Mouse (Mus musculus): Measurements from ENCODE around the gene Rtp2.

The Rtp2 gene

DNA sequence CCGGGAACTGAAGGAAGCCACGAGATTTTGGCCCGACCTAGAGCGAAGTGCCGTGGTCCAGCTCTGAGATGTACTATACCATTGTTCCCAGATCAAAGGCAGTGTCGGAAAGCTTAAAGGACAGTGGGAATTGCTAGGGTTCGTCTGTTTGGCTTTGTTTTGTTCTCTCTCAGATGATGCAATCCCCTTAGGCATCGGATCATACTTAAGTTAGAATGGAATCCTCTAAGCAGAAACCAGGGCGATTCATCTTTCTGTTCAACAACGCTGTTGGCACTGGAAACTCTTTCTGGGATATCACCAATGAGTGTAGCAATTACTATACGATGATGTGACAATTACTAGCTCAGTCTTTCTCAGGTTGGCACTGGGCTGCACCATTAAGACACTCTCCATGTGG, at the start of gene Rtp2:
Gene Rtp2 (minus strand): TSS at position 101 of the 400 bp plus-strand sequence.
- peak; percentile 10 for DNase-seq (ENCODE audit: low read depth, low spot score)

DNA sequence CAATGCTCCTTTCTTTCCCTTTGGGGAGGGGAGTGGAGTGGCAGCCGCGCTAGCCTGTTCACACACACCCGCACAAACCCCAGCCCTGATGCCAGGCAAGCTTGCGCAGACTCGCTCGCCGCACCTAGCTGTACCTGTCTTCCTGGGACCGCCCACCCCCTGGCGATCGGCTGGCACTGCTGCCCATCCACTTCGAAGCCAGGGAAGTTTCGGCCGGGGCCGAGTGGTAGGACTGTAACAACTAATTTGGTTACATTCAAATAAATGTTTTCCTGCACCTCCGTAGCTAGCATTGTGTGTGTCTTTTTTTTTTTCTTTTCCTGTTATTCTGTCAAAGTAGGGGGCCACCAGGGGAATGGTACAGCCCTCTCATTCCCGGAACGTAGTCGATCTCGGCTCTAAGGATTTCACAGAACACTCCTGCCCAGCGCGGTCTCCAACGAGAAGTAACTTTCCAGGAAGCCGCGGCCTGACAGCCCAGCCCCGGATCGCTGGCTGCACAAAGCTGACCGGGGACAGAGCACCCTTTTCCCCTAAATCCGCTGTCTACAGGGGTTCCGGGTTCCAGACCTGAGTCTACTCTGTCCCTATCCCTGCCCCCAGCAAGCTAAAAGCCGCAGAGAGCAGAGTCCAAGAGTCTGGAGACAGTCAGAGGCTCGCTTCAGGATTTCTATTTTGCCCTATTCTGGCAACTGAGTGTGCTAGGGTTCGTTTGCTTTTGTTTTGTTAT, 49.0 kb upstream of the Rtp2 start:
- DNase-seq (ENCODE audit: low read depth, low spot score), result no peak

GRCm38 (mm10) chr16:23980201-23980870, 48.1 kb upstream of the Rtp2 start:
- DNase-seq (ENCODE audit: low read depth, low spot score), result no peak

DNA sequence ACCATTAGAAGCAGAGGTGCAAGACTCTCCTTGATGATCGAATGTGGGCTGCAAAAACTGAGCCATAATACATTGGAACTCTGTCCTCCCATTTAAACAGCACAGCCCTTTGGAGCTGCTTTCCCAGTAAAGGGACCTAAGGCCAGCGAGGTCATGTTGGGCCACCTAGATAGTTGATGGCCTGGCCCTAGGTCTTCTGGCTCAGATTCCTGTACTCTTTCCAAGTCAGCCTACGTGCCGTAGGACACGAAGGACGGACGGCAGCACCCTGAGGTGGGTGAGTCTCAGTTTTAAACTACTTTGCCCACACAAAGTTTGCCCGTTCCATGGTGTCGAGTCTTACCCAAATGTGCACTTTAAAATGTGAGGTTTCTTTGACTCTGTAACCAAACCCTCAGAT, 47.3 kb upstream of the Rtp2 start:
- no peak for DNase-seq (ENCODE audit: low read depth, low spot score)

DNA sequence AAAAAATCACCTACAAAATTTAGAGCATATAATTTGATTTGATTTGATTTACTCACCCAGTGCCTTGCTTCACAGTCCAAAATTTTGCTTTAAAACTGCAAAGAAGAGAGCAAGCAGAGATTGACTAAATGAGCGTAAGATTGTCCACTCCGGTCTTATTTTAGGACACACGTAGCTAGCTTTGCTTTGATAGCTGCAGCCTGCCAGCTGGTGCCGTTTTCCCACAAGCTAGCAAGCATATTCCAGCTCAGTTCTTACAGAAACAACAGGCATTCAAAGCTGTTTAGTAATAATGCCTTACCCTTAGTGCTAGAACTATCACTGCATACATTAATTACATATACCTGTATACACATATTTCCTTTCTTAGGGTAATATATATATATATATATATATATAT, 46.3 kb upstream of the Rtp2 start:
- no peak for DNase-seq (ENCODE audit: low read depth, low spot score)

DNA sequence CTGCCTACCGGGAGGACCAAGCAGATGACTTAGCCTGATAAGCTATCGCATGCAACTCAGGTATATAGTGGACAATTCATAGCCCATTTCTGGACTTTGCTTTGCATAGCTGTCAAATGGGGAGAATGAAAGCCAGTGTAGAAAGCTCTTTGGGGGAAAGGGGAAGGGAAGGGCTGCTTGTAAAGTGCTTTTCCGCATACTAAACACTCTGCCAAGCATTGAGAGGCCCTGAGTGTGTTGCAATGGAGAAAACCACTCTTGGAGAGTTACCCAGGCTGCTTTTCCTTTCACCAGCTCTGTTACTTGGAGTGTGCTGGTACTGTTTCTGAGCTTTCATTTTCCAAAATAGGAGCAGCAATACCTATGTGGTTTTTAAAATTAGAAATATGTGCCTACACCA, 45.5 kb upstream of the Rtp2 start:
- no peak for DNase-seq (ENCODE audit: low read depth, low spot score)

DNA sequence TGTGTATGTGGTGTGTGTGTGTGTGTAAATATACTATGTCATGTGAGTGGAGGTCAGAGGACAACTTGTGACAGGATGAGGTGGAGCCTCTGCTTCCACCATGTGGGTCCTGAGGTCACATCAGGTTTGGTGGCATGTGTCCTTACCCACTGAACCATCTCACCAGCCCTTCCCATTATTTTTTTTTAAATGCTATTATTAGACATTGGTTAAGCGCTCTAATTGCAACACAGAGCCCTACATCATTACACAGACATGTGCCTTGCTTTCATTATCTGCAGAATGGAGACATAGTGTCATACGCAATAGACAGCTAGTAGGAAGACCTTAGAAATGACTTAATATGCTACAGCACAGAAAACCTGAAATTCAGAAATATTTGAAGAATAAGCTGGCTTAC, 44.0 kb upstream of the Rtp2 start:
- DNase-seq (ENCODE audit: low read depth, low spot score), result no peak

GRCm38 (mm10) chr16:23973635-23974367, 41.6 kb upstream of the Rtp2 start:
- no peak for DNase-seq (ENCODE audit: low read depth, low spot score)

DNA sequence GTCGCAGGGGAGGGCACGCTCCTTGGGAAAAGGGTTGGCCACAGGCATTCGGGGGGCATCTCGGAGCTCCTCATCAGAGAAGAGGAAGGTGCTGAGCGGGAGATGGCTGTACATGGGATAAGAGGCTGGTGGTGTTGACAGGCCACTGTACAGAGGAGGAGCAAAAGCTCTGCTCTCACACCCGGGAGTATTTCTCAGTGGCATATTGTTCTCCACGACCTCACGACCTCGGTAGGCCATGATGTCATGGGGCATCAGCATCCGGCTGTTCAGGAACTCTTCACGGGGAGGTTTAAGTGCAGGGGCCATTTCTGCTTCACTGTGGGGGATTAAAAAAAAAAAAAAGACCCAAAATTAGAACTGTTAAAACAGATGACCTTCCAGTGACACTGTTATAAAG, 40.7 kb upstream of the Rtp2 start:
- no peak for DNase-seq (ENCODE audit: low read depth, low spot score)

DNA sequence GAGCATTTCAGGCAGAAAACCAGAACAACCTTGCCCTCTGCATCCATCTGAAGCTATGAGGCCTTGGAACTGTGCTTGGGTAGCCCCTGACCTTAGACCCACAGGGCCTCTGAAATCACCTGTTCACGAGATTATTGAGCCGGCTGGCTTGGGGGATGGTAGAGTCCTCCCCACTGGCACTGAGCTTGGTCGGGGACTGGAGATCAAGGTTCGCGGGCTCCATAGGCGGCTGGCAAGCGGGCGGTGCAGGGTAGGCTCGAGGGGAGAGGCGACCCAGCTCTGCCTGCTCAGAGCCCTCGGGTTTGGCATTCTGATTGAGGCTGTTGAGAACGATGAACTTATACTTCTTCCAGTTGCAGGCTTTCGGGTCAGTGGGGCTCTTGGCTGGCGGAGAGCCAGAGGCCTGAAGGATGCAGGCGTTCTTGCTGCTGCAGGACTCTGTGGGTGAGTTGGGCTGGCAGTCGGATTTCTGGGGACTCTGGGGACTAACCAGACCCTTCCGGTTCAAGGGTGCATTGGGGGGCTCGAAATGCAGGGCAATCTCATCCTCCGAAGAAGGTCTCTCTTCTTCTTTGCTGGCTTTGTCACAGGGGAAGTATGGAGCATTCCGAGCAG, 40.0 kb upstream of the Rtp2 start:
- no peak for DNase-seq (ENCODE audit: low read depth, low spot score)

DNA sequence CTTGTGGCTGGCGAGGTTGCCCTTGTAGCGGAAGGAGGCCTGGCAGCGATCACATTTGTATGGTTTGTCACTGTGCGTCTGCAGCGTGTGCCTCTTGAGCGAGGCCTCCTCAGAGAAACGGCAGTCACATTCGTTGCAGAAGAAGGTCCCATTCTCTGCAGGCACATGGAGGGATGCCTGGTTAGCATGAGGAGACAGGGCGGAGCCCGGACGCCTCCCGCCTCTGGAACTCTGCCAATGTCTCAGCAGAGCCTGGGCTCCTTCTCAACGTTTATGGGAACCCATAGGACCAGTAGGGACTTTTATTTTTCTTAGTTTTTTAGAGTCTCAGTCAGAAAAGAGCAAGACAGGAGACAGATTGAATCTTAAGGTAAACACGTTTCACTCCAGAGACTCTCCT, 37.7 kb upstream of the Rtp2 start:
- no peak for DNase-seq (ENCODE audit: low read depth, low spot score)

DNA sequence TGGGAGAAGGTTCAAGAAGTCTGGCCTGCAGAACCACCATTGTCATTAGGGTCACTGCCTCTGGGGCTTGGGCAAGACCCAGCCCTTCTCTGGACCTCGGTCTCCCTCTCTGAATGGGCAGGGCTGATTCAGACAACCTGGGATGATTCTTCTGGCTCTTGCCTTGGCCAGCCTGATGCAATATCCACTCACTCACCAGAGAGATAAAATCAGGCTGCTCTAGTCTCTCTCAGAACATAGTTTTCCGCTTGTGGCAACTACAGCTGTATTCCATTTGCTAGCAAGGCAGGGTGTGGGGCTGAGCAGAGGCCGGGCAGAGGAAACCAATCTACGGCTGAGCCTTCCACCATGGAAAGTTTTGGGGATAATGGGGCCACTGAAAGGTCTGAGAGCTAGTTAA, 36.7 kb upstream of the Rtp2 start:
- no peak for DNase-seq (ENCODE audit: low read depth, low spot score)

DNA sequence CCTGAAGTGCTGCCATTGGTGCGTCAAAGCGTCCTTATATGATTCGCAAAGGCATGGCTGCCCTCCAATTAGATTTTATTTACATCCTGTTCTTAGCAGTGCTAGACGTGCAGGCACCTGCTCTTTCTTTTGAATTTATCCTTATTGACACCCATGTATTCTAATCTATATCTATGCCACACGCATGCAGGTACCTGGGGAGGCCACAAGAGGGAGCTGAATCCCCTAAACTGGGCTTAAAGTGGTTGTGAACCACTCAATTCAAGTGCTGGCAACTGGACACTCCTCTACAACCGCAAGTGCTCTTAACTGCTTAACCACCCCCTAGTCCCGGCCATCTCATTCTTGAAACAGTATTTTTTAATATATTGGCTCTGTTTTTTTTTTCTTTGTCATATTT, 35.1 kb upstream of the Rtp2 start:
- peak; percentile 47 for DNase-seq (ENCODE audit: low read depth, low spot score)

DNA sequence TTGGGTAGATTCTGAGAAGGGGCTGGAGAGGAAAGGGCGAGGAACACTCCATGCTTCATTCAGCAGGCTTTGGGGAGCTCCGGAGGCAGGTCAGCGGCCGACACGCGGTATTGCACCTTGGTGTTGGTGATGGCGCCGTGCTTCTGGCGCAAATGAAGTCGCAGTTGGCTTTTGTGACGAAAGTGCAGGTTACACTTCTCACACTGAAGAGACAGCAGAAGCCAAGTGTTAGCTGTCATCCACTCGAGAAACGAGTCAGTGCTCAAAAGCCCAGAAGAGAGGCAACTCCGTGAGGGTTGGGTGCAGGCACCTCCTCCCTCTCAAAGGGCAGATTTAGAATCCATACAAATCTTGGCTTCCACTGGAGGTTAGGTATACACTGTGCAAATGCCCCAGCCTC, 33.9 kb upstream of the Rtp2 start:
- no peak for DNase-seq (ENCODE audit: low read depth, low spot score)

- no peak for DNase-seq (ENCODE audit: low read depth, low spot score)
These were observed 32.6 kb upstream of the Rtp2 start for GRCm38 (mm10) chr16:23964706-23965367.

GRCm38 (mm10) chr16:23963896-23964668, 31.9 kb upstream of the Rtp2 start:
- DNase-seq (ENCODE audit: low read depth, low spot score), result no peak

GRCm38 (mm10) chr16:23962401-23962800, 30.2 kb upstream of the Rtp2 start:
- DNase-seq (ENCODE audit: low read depth, low spot score), result peak; percentile 57

DNA sequence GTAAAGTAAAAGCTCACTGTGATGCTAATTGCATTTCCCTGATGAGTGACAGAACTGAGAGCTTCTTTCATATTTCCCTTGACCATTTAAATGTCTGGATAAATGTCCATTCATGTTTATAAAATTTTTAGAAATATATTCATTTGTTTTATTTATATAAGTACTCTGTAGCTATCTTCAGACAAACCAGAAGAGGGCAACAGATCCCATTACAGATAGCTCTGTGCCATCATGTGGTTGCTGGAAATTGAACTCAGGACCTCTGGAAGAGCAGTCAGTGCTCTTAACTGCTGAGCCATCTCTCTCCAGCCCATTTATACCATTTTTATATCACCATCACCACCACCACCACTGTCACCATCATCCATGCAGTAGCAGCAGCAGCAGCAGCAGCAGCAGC, 26.7 kb upstream of the Rtp2 start:
- peak; percentile 24 for DNase-seq (ENCODE audit: low read depth, low spot score)

DNA sequence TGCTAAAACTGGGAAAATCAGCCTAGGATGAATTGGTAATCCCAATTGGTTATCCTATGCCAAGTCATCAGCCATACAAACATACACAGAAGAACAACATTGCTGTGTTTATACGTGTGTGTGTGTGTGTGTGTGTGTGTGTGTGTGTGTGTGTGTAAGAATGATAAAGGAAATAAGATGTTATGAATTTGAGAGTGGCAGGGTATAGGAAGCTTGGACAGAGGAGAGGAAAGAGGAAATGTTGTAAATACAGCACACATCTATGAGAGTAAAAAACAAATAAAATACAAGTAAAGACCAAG, 21.7 kb upstream of the Rtp2 start:
- DNase-seq (ENCODE audit: low read depth, low spot score), result no peak

DNA sequence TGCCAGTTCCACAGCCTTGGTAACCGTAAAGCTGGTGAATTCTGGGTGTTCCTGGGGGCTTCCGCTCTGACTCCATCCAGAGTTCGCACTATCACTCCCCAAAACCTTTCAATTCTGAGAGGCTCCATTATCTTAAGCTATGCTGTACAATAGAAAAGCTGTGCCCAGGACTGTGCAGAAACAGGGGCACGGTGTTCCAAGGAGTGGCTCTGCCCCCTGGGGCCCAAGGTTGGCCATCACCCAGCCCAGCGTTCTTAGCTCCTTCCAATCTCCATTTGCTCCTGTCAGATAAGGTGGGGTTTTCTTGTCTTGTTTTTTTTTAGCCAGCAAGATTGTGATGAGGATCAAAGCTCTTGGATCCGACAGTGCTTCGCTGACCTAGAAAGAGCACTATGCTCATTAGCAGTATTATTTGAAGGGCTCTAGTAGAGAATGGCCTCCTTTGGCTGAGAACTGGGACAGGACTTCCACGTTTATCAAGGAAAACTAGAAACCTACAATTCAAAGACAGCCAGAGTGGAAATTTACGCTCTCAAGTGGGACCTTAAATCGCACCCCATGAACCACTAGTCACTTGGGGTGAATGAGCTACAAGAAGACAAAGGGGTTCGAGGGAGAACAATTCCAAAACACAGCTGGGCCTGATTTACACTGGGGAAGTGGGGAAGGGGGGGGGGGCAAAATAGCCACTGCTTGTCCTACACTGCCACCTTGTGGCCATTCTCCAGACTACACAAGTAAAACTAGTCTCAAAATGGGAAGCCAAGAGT, 21.2 kb upstream of the Rtp2 start:
- peak; percentile 79 for DNase-seq (ENCODE audit: low read depth, low spot score)

Data from 3T3-L1 (cell line).